Mouse (Mus musculus) heart, embryonic 10.5 days (tissue): ENCODE data around the gene Kbtbd13. TPM values are rescaled to one million over a fixed set of nuclear protein-coding genes. Genes with fewer than 3 reads are reported as not detected.
"Not testable (repeated sequence)": the region's sequence is repeated elsewhere in the genome, so short reads cannot be mapped to it uniquely, and the experiment has no call there.

Source experiments
- DNase-seq: peaks from one replicate; pipeline ENCODE4 v3.0.0-alpha.2; 2017; ENCODE audit warnings: low spot score
- H3K27ac ChIP-seq: fragments of 300-500 bp; sonication (generic); 2 replicates; pipeline ENCODE4 v1.5.1; 2016; ENCODE audit warnings: mild to moderate bottlenecking
- H3K27me3 ChIP-seq: fragments of 300-500 bp; sonication (generic); 2 replicates; pipeline ENCODE4 v1.6.1; 2016; ENCODE audit warnings: mild to moderate bottlenecking; ENCODE audit not compliant: poor library complexity, insufficient read depth, severe bottlenecking
- H3K36me3 ChIP-seq: fragments of 300-500 bp; sonication (generic); 2 replicates; pipeline ENCODE4 v1.6.1; 2016; ENCODE audit warnings: mild to moderate bottlenecking, moderate library complexity
- H3K4me1 ChIP-seq: fragments of 300-500 bp; sonication (generic); 2 replicates; pipeline ENCODE4 v1.6.1; 2016; ENCODE audit warnings: mild to moderate bottlenecking
- H3K4me3 ChIP-seq: fragments of 300-500 bp; sonication (generic); 2 replicates; pipeline ENCODE4 v1.5.1; 2016; ENCODE audit warnings: mild to moderate bottlenecking, moderate library complexity
- H3K9me3 ChIP-seq: fragments of 300-500 bp; sonication (generic); 2 replicates; pipeline ENCODE4 v1.6.1; 2016; ENCODE audit warnings: mild to moderate bottlenecking, moderate library complexity
- WGBS: fragments of 180-500 bp; shearing (Covaris S2); methylation state at CpG from one replicate; pipeline ENCODE4 v1.1.7; 2016; 5-methylcytosine and 5-hydroxymethylcytosine counted together
- polyA plus RNA-seq: library from polyadenylated mRNA; unstranded; fragments of >200 nt; fragmentation: Nextera tagmentation; extraction: Ambion mirVana; gene quantifications from 2 replicates; pipeline ENCODE4 v1.2.1, GENCODE M21; 2016

The Kbtbd13 gene
- polyA plus RNA-seq, 1 experiment from 2014 or later, result 1.4 TPM

GRCm38 (mm10) chr9:65363684-65364083 lies 27.8 kb downstream of the Kbtbd13 start:
- peak; percentile 76 for DNase-seq
- H3K27me3 ChIP-seq, result no peaks in the 10 kb centered on the region
- 47% methylated on average over 9 of the region's 9 CpGs for WGBS
- H3K27ac ChIP-seq, result no peak overlapping the region
- no peak overlapping the region for H3K4me3 ChIP-seq
- H3K4me1 ChIP-seq, result peaks cover 22% of the 10 kb centered on the region
- H3K9me3 ChIP-seq, result no peaks in the 10 kb centered on the region
- peaks cover 47% of the 10 kb centered on the region for H3K36me3 ChIP-seq

GRCm38 (mm10) chr9:65360641-65361448 lies 30.6 kb downstream of the Kbtbd13 start, which contains the start of gene Ubap1l:
Gene Ubap1l (plus strand): TSS chr9:65361041.
- WGBS, result 88% methylated on average over 16 of the region's 16 CpGs
- DNase-seq, result peak; percentile 53
- H3K27ac ChIP-seq, result no peak within 1 kb of the TSS

GRCm38 (mm10) chr9:65358956-65359480 lies 32.4 kb downstream of the Kbtbd13 start:
- WGBS, result 76% methylated on average over 1 of the region's 1 CpGs
- Histone ChIP-seq H3K36me3 (peaks cover 75% of the 10 kb centered on the region), H3K4me3 (no peak overlapping the region), H3K27me3 (no peaks in the 10 kb centered on the region), H3K4me1 (peaks cover 18% of the 10 kb centered on the region), H3K9me3 (no peaks in the 10 kb centered on the region), H3K27ac (no peak overlapping the region)
- DNase-seq, result peak; percentile 67

More at GRCm38 (mm10) chr9:65360641-65361448, 30.6 kb downstream of the Kbtbd13 start, which contains the start of gene Ubap1l:
- Histone ChIP-seq H3K27me3 (no peaks in the 10 kb centered on the region), H3K36me3 (peaks cover 68% of the 10 kb centered on the region), H3K9me3 (no peaks in the 10 kb centered on the region), H3K4me1 (peaks cover 23% of the 10 kb centered on the region), H3K4me3 (no peak within 1 kb of the TSS)

- peaks cover 6% of the 10 kb centered on the region; the same call in 1 of the 2 replicates for H3K4me1 ChIP-seq
- H3K27me3 ChIP-seq, result no peaks in the 10 kb centered on the region
- 93% methylated on average over 2 of the region's 2 CpGs for WGBS
- no peaks in the 10 kb centered on the region for H3K9me3 ChIP-seq
- DNase-seq, result peak; percentile 16
- no peak overlapping the region for H3K27ac ChIP-seq
- H3K36me3 ChIP-seq, result peaks cover 69% of the 10 kb centered on the region
- no peak overlapping the region for H3K4me3 ChIP-seq
These were observed 34.5 kb downstream of the Kbtbd13 start for GRCm38 (mm10) chr9:65356971-65357370.

- peaks cover 6% of the 10 kb centered on the region; the same call in 1 of the 2 replicates for H3K4me1 ChIP-seq
- H3K9me3 ChIP-seq, result no peaks in the 10 kb centered on the region
- WGBS, result 78% methylated on average over 7 of the region's 7 CpGs
- no peaks in the 10 kb centered on the region for H3K27me3 ChIP-seq
- H3K36me3 ChIP-seq, result peaks cover 69% of the 10 kb centered on the region
- H3K4me3 ChIP-seq, result no peak overlapping the region
- no peak overlapping the region for H3K27ac ChIP-seq
- DNase-seq, result peak; percentile 52
These were observed 34.9 kb downstream of the Kbtbd13 start for GRCm38 (mm10) chr9:65356561-65356960.

GRCm38 (mm10) chr9:65353251-65353650 lies 38.2 kb downstream of the Kbtbd13 start:
- WGBS, result 82% methylated on average over 5 of the region's 5 CpGs
- DNase-seq, result peak; percentile 58

GRCm38 (mm10) chr9:65347112-65347850 lies 44.2 kb downstream of the Kbtbd13 start:
- Histone ChIP-seq H3K27me3 (no peaks in the 10 kb centered on the region), H3K9me3 (no peaks in the 10 kb centered on the region), H3K27ac (peak overlapping the region; percentile 96), H3K4me1 (peaks cover 13% of the 10 kb centered on the region), H3K36me3 (no peaks in the 10 kb centered on the region), H3K4me3 (peak overlapping the region; percentile 84)
- DNase-seq, result peak; percentile 74
- WGBS, result 35% methylated on average over 8 of the region's 8 CpGs

More at GRCm38 (mm10) chr9:65353251-65353650, 38.2 kb downstream of the Kbtbd13 start:
- H3K27me3 ChIP-seq, result no peaks in the 10 kb centered on the region
- H3K4me3 ChIP-seq, result no peak overlapping the region
- peaks cover 37% of the 10 kb centered on the region for H3K36me3 ChIP-seq
- no peak overlapping the region for H3K27ac ChIP-seq
- H3K9me3 ChIP-seq, result no peaks in the 10 kb centered on the region
- peaks cover 5% of the 10 kb centered on the region; the same call in 1 of the 2 replicates for H3K4me1 ChIP-seq

- H3K9me3 ChIP-seq, result no peaks in the 10 kb centered on the region
- WGBS, result under 1% methylated on average over 77 of the region's 77 CpGs
- no peaks in the 10 kb centered on the region for H3K27me3 ChIP-seq
- peak overlapping the region; percentile 84 for H3K4me3 ChIP-seq
- peak; percentile 83 for DNase-seq
- peak overlapping the region; percentile 96 for H3K27ac ChIP-seq
- peaks cover 13% of the 10 kb centered on the region for H3K4me1 ChIP-seq
- no peaks in the 10 kb centered on the region for H3K36me3 ChIP-seq
These were observed 44.9 kb downstream of the Kbtbd13 start for GRCm38 (mm10) chr9:65346476-65347111.

- peak; percentile 97 for DNase-seq
- Histone ChIP-seq H3K4me1 (peaks cover 13% of the 10 kb centered on the region), H3K27ac (peak within 1 kb of the TSS; percentile 96), H3K27me3 (no peaks in the 10 kb centered on the region), H3K36me3 (no peaks in the 10 kb centered on the region), H3K9me3 (no peaks in the 10 kb centered on the region), H3K4me3 (peak within 1 kb of the TSS; percentile 84)
- WGBS, result 1% methylated on average over 50 of the region's 59 CpGs
These were observed 45.5 kb downstream of the Kbtbd13 start, which contains the start of gene Pdcd7 for GRCm38 (mm10) chr9:65345854-65346475. Gene Pdcd7 (plus strand): TSS chr9:65346104.

GRCm38 (mm10) chr9:65345439-65345838 lies 46.0 kb downstream of the Kbtbd13 start:
- WGBS, result 70% methylated on average over 11 of the region's 11 CpGs
- not testable (repeated sequence) for H3K27me3 ChIP-seq, H3K36me3 ChIP-seq, H3K9me3 ChIP-seq, DNase-seq
- Histone ChIP-seq H3K4me3 (peak overlapping the region; percentile 84), H3K4me1 (peaks cover 13% of the 10 kb centered on the region), H3K27ac (peak overlapping the region; percentile 96)

- Histone ChIP-seq H3K9me3 (0 out of 2 replicates have a peak, but pooled peaks cover 3% of the 10 kb centered on the region), H3K4me1 (no peaks in the 10 kb centered on the region), H3K36me3 (no peaks in the 10 kb centered on the region), H3K27ac (no peak overlapping the region), H3K4me3 (no peak overlapping the region), H3K27me3 (no peaks in the 10 kb centered on the region)
- DNase-seq, result no peak
- 86% methylated on average over 2 of the region's 2 CpGs for WGBS
These were observed 51.0 kb downstream of the Kbtbd13 start for GRCm38 (mm10) chr9:65340414-65340813.

- Histone ChIP-seq H3K4me1 (no peaks in the 10 kb centered on the region), H3K4me3 (no peak overlapping the region), H3K9me3 (0 out of 2 replicates have a peak, but pooled peaks cover 3% of the 10 kb centered on the region), H3K27ac (no peak overlapping the region), H3K27me3 (no peaks in the 10 kb centered on the region), H3K36me3 (no peaks in the 10 kb centered on the region)
- 74% methylated on average over 4 of the region's 4 CpGs for WGBS
- DNase-seq, result peak; percentile 66
These were observed 52.3 kb downstream of the Kbtbd13 start for GRCm38 (mm10) chr9:65339146-65339545.
